Mouse (Mus musculus): ENCODE measurements around the gene Dync1li2. TPM values are rescaled to one million over a fixed set of nuclear protein-coding genes. Genes with fewer than 3 reads are reported as not detected.

The Dync1li2 gene
- polyA plus RNA-seq, 1 experiment = 15.6 TPM

GRCm38 (mm10) chr8:104430230-104430629, 12.6 kb downstream of the Dync1li2 start:
- TF ChIP-seq POLR2A (IDR thresholded peaks at IDR 0.05; ENCODE audit: control insufficient read depth, extremely low read depth, insufficient read depth, low read length, poor library complexity) (no peak), CTCF (IDR thresholded peaks at IDR 0.05; ENCODE audit: borderline replicate concordance, control insufficient read depth, extremely low read depth, insufficient read depth, low read length, poor library complexity) (no peak)
- WGBS = 95% methylated on average over 7 of the region's 7 CpGs
- H3K4me1 ChIP-seq (replicated peaks; ENCODE audit: control insufficient read depth, insufficient read depth, low read length) = peaks cover 4% of the 10 kb centered on the region; the same call in 1 of the 2 replicates
- H3K36me3 ChIP-seq (ENCODE audit: control insufficient read depth, insufficient read depth, low read length) = peaks cover 73% of the 10 kb centered on the region
- H3K4me3 ChIP-seq (ENCODE audit: control insufficient read depth, insufficient read depth, low read length) = no peak overlapping the region
- H3K27me3 ChIP-seq (ENCODE audit: control insufficient read depth, insufficient read depth, low read length) = no peaks in the 10 kb centered on the region
- DNase-seq = no peak
- no peak overlapping the region for H3K27ac ChIP-seq (ENCODE audit: control insufficient read depth, insufficient read depth, low read length)

- Histone ChIP-seq H3K36me3 (ENCODE audit: control insufficient read depth, insufficient read depth, low read length) (peaks cover 87% of the 10 kb centered on the region), H3K4me3 (ENCODE audit: control insufficient read depth, insufficient read depth, low read length) (no peak overlapping the region), H3K27me3 (ENCODE audit: control insufficient read depth, insufficient read depth, low read length) (no peaks in the 10 kb centered on the region), H3K27ac (ENCODE audit: control insufficient read depth, insufficient read depth, low read length) (no peak overlapping the region), H3K4me1 (replicated peaks; ENCODE audit: control insufficient read depth, insufficient read depth, low read length) (no peaks in the 10 kb centered on the region)
- 35% methylated on average over 13 of the region's 13 CpGs for WGBS
- no peak for TF ChIP-seq POLR2A (IDR thresholded peaks at IDR 0.05; ENCODE audit: control insufficient read depth, extremely low read depth, insufficient read depth, low read length, poor library complexity)
- no peak for DNase-seq
These were observed 15.1 kb downstream of the Dync1li2 start for GRCm38 (mm10) chr8:104427703-104428102.

- Histone ChIP-seq H3K27ac (ENCODE audit: control insufficient read depth, insufficient read depth, low read length) (no peak overlapping the region), H3K4me3 (ENCODE audit: control insufficient read depth, insufficient read depth, low read length) (no peak overlapping the region), H3K4me1 (replicated peaks; ENCODE audit: control insufficient read depth, insufficient read depth, low read length) (no peaks in the 10 kb centered on the region), H3K27me3 (ENCODE audit: control insufficient read depth, insufficient read depth, low read length) (no peaks in the 10 kb centered on the region), H3K36me3 (ENCODE audit: control insufficient read depth, insufficient read depth, low read length) (peaks cover 87% of the 10 kb centered on the region)
- TF ChIP-seq CTCF (IDR thresholded peaks at IDR 0.05; ENCODE audit: borderline replicate concordance, control insufficient read depth, extremely low read depth, insufficient read depth, low read length, poor library complexity) = no peak
- TF ChIP-seq POLR2A (IDR thresholded peaks at IDR 0.05; ENCODE audit: control insufficient read depth, extremely low read depth, insufficient read depth, low read length, poor library complexity) = no peak
- 97% methylated on average over 6 of the region's 6 CpGs for WGBS
- no peak for DNase-seq
These were observed 20.5 kb downstream of the Dync1li2 start for GRCm38 (mm10) chr8:104422313-104422712.

- H3K36me3 ChIP-seq (ENCODE audit: control insufficient read depth, insufficient read depth, low read length) = peaks cover 29% of the 10 kb centered on the region
- H3K4me3 ChIP-seq (ENCODE audit: control insufficient read depth, insufficient read depth, low read length) = no peak overlapping the region
- no peaks in the 10 kb centered on the region for H3K4me1 ChIP-seq (replicated peaks; ENCODE audit: control insufficient read depth, insufficient read depth, low read length)
- no peak for DNase-seq
- no peak for TF ChIP-seq POLR2A (IDR thresholded peaks at IDR 0.05; ENCODE audit: control insufficient read depth, extremely low read depth, insufficient read depth, low read length, poor library complexity)
- TF ChIP-seq CTCF (IDR thresholded peaks at IDR 0.05; ENCODE audit: borderline replicate concordance, control insufficient read depth, extremely low read depth, insufficient read depth, low read length, poor library complexity) = no peak
- H3K27me3 ChIP-seq (ENCODE audit: control insufficient read depth, insufficient read depth, low read length) = no peaks in the 10 kb centered on the region
- WGBS = 95% methylated on average over 6 of the region's 6 CpGs
- no peak overlapping the region for H3K27ac ChIP-seq (ENCODE audit: control insufficient read depth, insufficient read depth, low read length)
These were observed 26.8 kb downstream of the Dync1li2 start for GRCm38 (mm10) chr8:104416022-104416421.

- TF ChIP-seq CTCF (IDR thresholded peaks at IDR 0.05; ENCODE audit: borderline replicate concordance, control insufficient read depth, extremely low read depth, insufficient read depth, low read length, poor library complexity) (no peak), POLR2A (IDR thresholded peaks at IDR 0.05; ENCODE audit: control insufficient read depth, extremely low read depth, insufficient read depth, low read length, poor library complexity) (no peak)
- Histone ChIP-seq H3K27ac (ENCODE audit: control insufficient read depth, insufficient read depth, low read length) (no peak overlapping the region), H3K4me1 (replicated peaks; ENCODE audit: control insufficient read depth, insufficient read depth, low read length) (no peaks in the 10 kb centered on the region), H3K27me3 (ENCODE audit: control insufficient read depth, insufficient read depth, low read length) (no peaks in the 10 kb centered on the region), H3K36me3 (ENCODE audit: control insufficient read depth, insufficient read depth, low read length) (peaks cover 12% of the 10 kb centered on the region; the same call in 1 of the 2 replicates), H3K4me3 (ENCODE audit: control insufficient read depth, insufficient read depth, low read length) (no peak overlapping the region)
- DNase-seq = no peak
- 86% methylated on average over 3 of the region's 3 CpGs for WGBS
These were observed 28.6 kb downstream of the Dync1li2 start for GRCm38 (mm10) chr8:104414204-104414603.

GRCm38 (mm10) chr8:104413770-104414169, 29.1 kb downstream of the Dync1li2 start:
- Histone ChIP-seq H3K27me3 (ENCODE audit: control insufficient read depth, insufficient read depth, low read length) (no peaks in the 10 kb centered on the region), H3K4me3 (ENCODE audit: control insufficient read depth, insufficient read depth, low read length) (no peak overlapping the region), H3K4me1 (replicated peaks; ENCODE audit: control insufficient read depth, insufficient read depth, low read length) (no peaks in the 10 kb centered on the region), H3K36me3 (ENCODE audit: control insufficient read depth, insufficient read depth, low read length) (peaks cover 8% of the 10 kb centered on the region; the same call in 1 of the 2 replicates), H3K27ac (ENCODE audit: control insufficient read depth, insufficient read depth, low read length) (no peak overlapping the region)
- no peak for DNase-seq
- 89% methylated on average over 4 of the region's 4 CpGs for WGBS
- no peak for TF ChIP-seq CTCF (IDR thresholded peaks at IDR 0.05; ENCODE audit: borderline replicate concordance, control insufficient read depth, extremely low read depth, insufficient read depth, low read length, poor library complexity)

- Histone ChIP-seq H3K4me1 (replicated peaks; ENCODE audit: control insufficient read depth, insufficient read depth, low read length) (no peaks in the 10 kb centered on the region), H3K4me3 (ENCODE audit: control insufficient read depth, insufficient read depth, low read length) (no peak overlapping the region), H3K36me3 (ENCODE audit: control insufficient read depth, insufficient read depth, low read length) (peaks cover 8% of the 10 kb centered on the region; the same call in 1 of the 2 replicates), H3K27me3 (ENCODE audit: control insufficient read depth, insufficient read depth, low read length) (no peaks in the 10 kb centered on the region), H3K27ac (ENCODE audit: control insufficient read depth, insufficient read depth, low read length) (no peak overlapping the region)
- TF ChIP-seq POLR2A (IDR thresholded peaks at IDR 0.05; ENCODE audit: control insufficient read depth, extremely low read depth, insufficient read depth, low read length, poor library complexity) = no peak
- no peak for TF ChIP-seq CTCF (IDR thresholded peaks at IDR 0.05; ENCODE audit: borderline replicate concordance, control insufficient read depth, extremely low read depth, insufficient read depth, low read length, poor library complexity)
- WGBS = 81% methylated on average over 7 of the region's 7 CpGs
- no peak for DNase-seq
These were observed 29.9 kb downstream of the Dync1li2 start for GRCm38 (mm10) chr8:104412805-104413532.
